Mouse (Mus musculus) hindbrain, embryonic 12.5 days (tissue): ENCODE results near the gene Eif2ak2. TPM values are rescaled to one million over a fixed set of nuclear protein-coding genes. Genes with fewer than 3 reads are reported as not detected.

Experiments used
- ATAC-seq: fragments of 200-750 bp; cut with Nextera tagmentation; 2 replicates; pipeline ENCODE4 v1.8.0; 2017; ENCODE audit warnings: moderate TSS enrichment; ENCODE audit not compliant: low FRiP score
- H3K27ac ChIP-seq: fragments of 300-500 bp; sonication (generic); 2 replicates; pipeline ENCODE4 v1.5.1; 2016; ENCODE audit warnings: mild to moderate bottlenecking
- H3K27me3 ChIP-seq: fragments of 300-500 bp; sonication (generic); 2 replicates; pipeline ENCODE4 v1.6.1; 2016; ENCODE audit warnings: mild to moderate bottlenecking
- H3K36me3 ChIP-seq: fragments of 300-500 bp; sonication (generic); 2 replicates; pipeline ENCODE4 v1.6.1; 2016; ENCODE audit warnings: mild to moderate bottlenecking
- H3K4me1 ChIP-seq: fragments of 300-500 bp; sonication (generic); 2 replicates; pipeline ENCODE4 v1.6.1; 2016
- H3K4me2 ChIP-seq: fragments of 300-500 bp; sonication (generic); replicated peaks from 2 replicates; pipeline ENCODE4 v1.6.1; 2016; ENCODE audit warnings: mild to moderate bottlenecking
- H3K4me3 ChIP-seq: fragments of 300-500 bp; sonication (generic); 2 replicates; pipeline ENCODE4 v1.5.1; 2016; ENCODE audit warnings: mild to moderate bottlenecking
- H3K9ac ChIP-seq: fragments of 300-500 bp; sonication (generic); 2 replicates; pipeline ENCODE4 v1.6.1; 2016; ENCODE audit warnings: mild to moderate bottlenecking, moderate library complexity
- H3K9me3 ChIP-seq: fragments of 300-500 bp; sonication (generic); replicated peaks from 2 replicates; pipeline ENCODE4 v1.6.1; 2016; ENCODE audit warnings: mild to moderate bottlenecking
- WGBS: fragments of 180-500 bp; shearing (Covaris S2); methylation state at CpG from one replicate; pipeline ENCODE4 v1.1.7; 2016; 5-methylcytosine and 5-hydroxymethylcytosine counted together
- polyA plus RNA-seq: library from polyadenylated mRNA; unstranded; fragments of >200 nt; fragmentation: Nextera tagmentation; extraction: Ambion mirVana; gene quantifications from 2 replicates; pipeline ENCODE4 v1.2.1, GENCODE M21; 2016

Eif2ak2 gene
- polyA plus RNA-seq, 1 experiment from 2014 or later = 7.7 TPM

DNA sequence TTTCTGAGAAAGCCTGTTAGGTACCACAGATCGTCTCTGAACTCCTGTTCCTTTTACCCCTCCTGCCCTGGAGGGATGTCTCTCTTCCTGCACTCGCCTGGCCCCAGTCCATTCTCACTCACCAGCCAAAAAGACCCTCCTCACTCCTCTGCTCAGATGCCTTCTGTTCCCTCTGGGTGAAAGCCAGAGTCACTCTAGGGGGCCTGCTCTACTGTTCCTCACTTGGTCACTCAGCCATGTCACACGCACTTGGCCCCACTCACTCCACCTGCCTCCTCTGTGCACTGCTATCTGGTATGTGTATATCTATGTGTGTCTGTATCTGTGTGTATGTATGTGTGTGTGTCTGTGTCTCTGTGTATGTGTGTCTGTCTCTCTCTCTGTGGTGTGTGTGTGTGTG lies 6.8 kb upstream of the Eif2ak2 start:
- Histone ChIP-seq H3K9ac (0 out of 2 replicates have a peak overlapping the region, but pooled peaks have one; percentile 1), H3K36me3 (no peaks in the 10 kb centered on the region), H3K4me3 (no peak overlapping the region), H3K9me3 (no peaks in the 10 kb centered on the region), H3K27me3 (no peaks in the 10 kb centered on the region), H3K27ac (no peak overlapping the region), H3K4me2 (no peak overlapping the region), H3K4me1 (no peaks in the 10 kb centered on the region)
- no peak for ATAC-seq
- WGBS = 70% methylated on average over 3 of the region's 3 CpGs

DNA sequence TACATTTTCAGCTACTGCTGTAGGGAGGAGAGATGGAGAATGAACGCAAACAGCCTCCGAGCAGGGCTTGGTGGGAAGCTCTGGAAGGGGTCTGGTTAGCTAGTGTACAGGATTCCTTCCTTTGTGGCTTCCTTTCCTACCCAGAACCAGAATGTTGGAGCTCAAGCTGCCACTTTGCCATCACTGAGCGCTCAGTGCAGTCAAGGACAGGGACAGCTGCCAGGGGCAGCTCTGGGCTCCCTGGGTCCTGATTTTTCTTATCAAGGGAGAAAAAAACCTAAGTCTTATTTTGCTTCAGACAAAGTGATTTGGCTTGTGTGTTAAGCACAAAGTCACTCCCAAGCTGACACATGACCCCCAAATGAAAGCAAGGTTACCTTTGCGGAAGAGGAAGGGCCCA lies 6.2 kb upstream of the Eif2ak2 start:
- H3K4me1 ChIP-seq = no peaks in the 10 kb centered on the region
- no peak for ATAC-seq
- 87% methylated on average over 4 of the region's 4 CpGs for WGBS

DNA sequence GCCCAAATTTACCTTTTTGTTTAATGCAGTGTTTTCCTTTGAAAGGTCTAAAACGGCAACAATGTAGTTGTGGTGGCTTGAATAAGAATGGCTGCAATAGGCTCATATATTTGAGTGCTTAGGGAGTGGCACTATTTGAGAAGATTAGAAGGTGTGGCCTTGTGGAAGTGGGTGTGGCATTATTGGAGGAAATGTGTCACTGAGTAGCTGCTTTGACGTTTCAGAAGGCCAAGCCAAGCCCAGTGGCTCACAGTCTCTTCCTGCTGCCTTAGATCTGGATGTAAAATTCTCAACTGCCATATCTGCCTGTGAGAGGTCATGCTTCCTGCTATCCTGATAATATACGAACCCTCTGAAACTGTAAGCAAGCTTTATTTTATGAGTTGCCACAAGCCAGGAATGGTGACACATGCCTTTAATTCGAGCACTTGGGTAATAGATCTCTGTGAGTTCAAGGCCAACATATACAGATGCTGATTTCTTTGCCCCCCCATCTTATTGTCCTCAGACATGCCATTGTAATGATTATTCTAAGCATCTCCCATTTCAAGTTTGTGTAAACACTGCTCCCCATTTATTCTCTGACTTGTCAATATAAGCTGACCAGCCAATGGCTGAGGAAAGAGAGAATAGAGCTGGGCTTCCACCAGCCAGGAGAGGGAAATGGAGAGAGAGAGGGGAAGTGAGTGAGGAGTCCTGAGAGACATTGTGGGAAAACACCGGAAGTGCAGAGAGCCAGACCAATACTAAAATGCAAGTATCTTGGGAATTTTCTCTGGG lies 3.1 kb upstream of the Eif2ak2 start:
- H3K9me3 ChIP-seq = no peaks in the 10 kb centered on the region
- ATAC-seq = no peak
- WGBS = 90% methylated on average over 5 of the region's 5 CpGs

More for the DNA sequence above, 6.2 kb upstream of the Eif2ak2 start:
- H3K27me3 ChIP-seq = no peaks in the 10 kb centered on the region
- H3K36me3 ChIP-seq = no peaks in the 10 kb centered on the region
- H3K27ac ChIP-seq = no peak overlapping the region
- H3K4me3 ChIP-seq = no peak overlapping the region
- no peak overlapping the region for H3K4me2 ChIP-seq
- H3K9ac ChIP-seq = no peak overlapping the region
- no peaks in the 10 kb centered on the region for H3K9me3 ChIP-seq

DNA sequence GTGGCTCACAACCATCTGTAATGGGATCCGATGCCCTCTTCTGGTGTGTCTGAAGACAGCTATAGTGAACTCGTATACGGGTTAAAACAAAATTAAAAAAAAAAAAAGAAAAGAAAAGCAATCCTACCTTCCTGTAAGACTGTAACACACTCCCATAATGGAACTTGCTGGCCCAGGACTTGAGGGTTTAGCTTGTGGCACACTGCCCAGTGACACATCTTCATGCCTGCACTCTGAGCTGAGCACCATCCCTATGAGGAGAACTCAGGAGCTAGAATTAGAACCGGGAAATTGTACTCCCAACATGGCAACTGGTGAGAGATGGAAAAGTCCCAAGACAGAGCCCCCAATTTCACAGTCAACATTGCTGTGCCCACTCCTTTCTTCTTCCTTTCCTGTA lies 918 bp upstream of the Eif2ak2 start:
- WGBS = 95% methylated on average over 4 of the region's 4 CpGs
- Histone ChIP-seq H3K27ac (no peak overlapping the region), H3K4me3 (no peak overlapping the region), H3K27me3 (no peaks in the 10 kb centered on the region), H3K9me3 (no peaks in the 10 kb centered on the region), H3K9ac (no peak overlapping the region), H3K4me2 (no peak overlapping the region), H3K4me1 (peaks cover 15% of the 10 kb centered on the region), H3K36me3 (no peaks in the 10 kb centered on the region)
- ATAC-seq = no peak

More for the DNA sequence above, 3.1 kb upstream of the Eif2ak2 start:
- Histone ChIP-seq H3K27ac (no peak overlapping the region), H3K4me1 (peaks cover 15% of the 10 kb centered on the region), H3K27me3 (no peaks in the 10 kb centered on the region), H3K4me2 (no peak overlapping the region), H3K9ac (no peak overlapping the region), H3K36me3 (no peaks in the 10 kb centered on the region), H3K4me3 (no peak overlapping the region)

DNA sequence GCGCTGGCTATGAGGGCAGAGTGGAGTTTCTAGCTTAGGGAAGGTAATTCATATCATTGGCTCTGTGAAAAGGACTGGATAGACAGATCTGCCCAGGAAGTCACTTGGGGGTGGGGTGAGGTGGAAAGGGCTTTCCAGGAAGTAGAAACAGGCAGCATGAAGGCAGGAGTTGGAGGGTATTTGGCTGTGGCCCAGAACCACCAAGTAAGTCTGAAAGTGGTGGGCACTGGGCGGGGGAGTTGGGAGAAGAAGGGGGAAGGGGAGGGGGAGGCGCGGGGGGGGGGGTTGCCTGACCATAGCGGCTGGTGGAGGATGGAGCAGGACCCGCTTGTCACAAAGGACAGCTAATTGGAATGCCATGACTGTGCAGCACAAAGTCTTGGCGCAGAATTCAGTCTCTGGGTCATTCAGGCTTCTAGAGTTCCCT lies 482 bp downstream of the Eif2ak2 start:
- ATAC-seq = peak; percentile 86
- Histone ChIP-seq H3K27me3 (no peaks in the 10 kb centered on the region), H3K9me3 (no peaks in the 10 kb centered on the region), H3K4me2 (peak overlapping the region; percentile 81), H3K9ac (peak overlapping the region; percentile 60), H3K36me3 (no peaks in the 10 kb centered on the region), H3K4me3 (peak overlapping the region; percentile 48), H3K4me1 (peaks cover 15% of the 10 kb centered on the region), H3K27ac (0 out of 2 replicates have a peak overlapping the region, but pooled peaks have one; percentile 30)
- 13% methylated on average over 4 of the region's 7 CpGs for WGBS

DNA sequence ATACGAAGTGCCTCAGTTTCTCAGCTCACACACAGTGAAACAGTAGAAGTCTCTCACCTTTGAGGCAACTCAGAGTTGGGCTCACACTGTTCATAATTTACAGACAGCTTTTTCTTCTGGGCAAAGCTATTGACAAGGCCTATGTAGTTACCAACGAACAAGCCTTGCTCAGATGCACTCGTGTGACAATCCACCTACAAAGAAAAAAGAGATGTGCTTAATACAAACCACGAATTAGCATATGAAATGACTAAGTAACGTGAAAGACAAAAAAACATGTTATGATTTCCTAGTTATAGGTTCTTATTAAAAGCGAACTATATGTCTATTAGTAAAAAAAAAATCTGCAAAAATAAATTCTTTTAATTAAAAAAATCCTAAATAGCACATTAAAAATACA lies 8.5 kb downstream of the Eif2ak2 start:
- no peaks in the 10 kb centered on the region for H3K27me3 ChIP-seq
- H3K27ac ChIP-seq = no peak overlapping the region
- no peak overlapping the region for H3K4me2 ChIP-seq
- ATAC-seq = no peak
- H3K9ac ChIP-seq = no peak overlapping the region
- H3K4me3 ChIP-seq = no peak overlapping the region
- no peaks in the 10 kb centered on the region for H3K4me1 ChIP-seq
- 0 out of 2 replicates have a peak, but pooled peaks cover 4% of the 10 kb centered on the region for H3K36me3 ChIP-seq
- no peaks in the 10 kb centered on the region for H3K9me3 ChIP-seq
- WGBS = 90% methylated on average over 6 of the region's 6 CpGs

DNA sequence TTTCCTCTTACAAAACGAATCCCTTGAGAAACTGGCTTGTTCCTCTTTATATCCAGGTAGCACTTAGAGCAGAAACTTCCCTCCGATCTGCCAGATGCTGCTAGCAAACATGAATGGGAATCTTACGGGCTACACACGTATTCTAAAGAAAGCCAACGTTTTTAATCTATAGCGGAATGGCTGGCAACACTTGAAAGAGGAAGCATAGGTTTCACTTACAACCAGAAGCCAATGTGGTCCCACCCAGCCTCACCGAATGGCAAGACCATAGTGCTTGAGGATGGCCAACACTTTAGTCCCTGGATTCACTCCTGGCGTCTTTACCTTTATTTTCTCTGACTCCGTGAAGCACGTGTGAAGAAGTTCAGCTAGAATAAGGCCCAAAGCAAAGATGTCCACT lies 26.1 kb downstream of the Eif2ak2 start:
- Histone ChIP-seq H3K4me3 (no peak overlapping the region), H3K27me3 (no peaks in the 10 kb centered on the region), H3K4me1 (no peaks in the 10 kb centered on the region), H3K36me3 (peaks cover 12% of the 10 kb centered on the region), H3K4me2 (no peak overlapping the region), H3K9me3 (no peaks in the 10 kb centered on the region), H3K9ac (no peak overlapping the region), H3K27ac (no peak overlapping the region)
- WGBS = 88% methylated on average over 10 of the region's 10 CpGs
- no peak for ATAC-seq

DNA sequence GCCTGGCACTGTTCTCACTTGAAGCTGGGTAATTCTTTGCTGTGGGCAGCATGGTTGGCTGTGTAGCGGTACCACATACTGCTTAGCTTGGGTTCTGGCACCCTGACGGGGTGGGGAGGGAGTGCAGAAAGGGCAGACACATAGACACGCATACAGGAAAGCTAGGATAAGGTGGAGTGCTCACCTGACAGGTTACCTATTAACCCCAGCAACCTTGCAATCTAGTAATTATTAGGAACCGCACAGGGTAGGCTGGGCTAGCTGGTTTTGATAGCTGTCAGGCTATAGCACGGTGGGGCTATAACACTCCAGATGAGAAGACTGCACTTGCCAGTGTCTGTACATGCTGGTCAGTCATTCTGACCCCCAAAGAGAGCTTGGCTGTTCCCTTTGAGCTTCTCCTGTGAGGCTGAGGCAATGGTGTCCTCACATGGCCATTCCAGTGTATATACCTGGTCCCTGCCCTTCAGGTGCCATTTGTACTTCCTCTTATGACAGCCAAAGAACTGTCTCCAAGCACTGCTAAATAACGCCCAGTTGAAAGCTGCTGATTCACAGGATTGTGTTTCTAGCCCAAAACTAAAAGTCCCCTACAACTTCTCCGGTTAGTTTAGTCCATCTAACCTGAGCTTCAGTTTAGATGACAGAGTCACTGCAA lies 40.0 kb downstream of the Eif2ak2 start:
- no peak overlapping the region for H3K4me3 ChIP-seq
- H3K4me1 ChIP-seq = no peaks in the 10 kb centered on the region
- H3K4me2 ChIP-seq = no peak overlapping the region
- H3K27ac ChIP-seq = no peak overlapping the region
- ATAC-seq = no peak
- no peak overlapping the region for H3K9ac ChIP-seq
- no peaks in the 10 kb centered on the region for H3K9me3 ChIP-seq
- H3K36me3 ChIP-seq = peaks cover 77% of the 10 kb centered on the region
- 93% methylated on average over 7 of the region's 7 CpGs for WGBS
- no peaks in the 10 kb centered on the region for H3K27me3 ChIP-seq

DNA sequence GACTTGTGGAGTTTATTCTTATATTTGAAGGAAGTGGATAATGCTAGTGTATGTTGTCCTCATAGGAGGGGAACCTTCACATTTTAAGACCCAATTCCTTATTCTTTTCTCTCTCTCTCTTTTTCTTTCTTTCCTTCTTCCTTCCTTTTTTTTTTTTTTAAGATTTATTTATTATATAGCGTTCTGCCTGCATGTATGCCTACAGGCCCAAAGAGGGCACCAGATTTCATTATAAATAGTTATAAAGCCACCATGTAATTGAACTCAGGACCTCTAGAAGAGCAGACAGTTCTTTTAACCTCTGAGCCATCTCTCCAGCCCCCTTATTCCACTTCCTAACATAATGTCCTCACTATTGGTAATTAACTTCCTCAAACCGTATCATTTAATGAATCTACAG lies 46.3 kb downstream of the Eif2ak2 start:
- Histone ChIP-seq H3K27me3 (no peaks in the 10 kb centered on the region), H3K27ac (peak overlapping the region; percentile 83), H3K4me2 (peak overlapping the region; percentile 87), H3K4me3 (peak overlapping the region; percentile 65), H3K9me3 (no peaks in the 10 kb centered on the region), H3K36me3 (peaks cover 23% of the 10 kb centered on the region), H3K4me1 (0 out of 2 replicates have a peak, but pooled peaks cover 5% of the 10 kb centered on the region), H3K9ac (peak overlapping the region; percentile 63)
- ATAC-seq = no peak
- WGBS = 41% methylated on average over 2 of the region's 2 CpGs

DNA sequence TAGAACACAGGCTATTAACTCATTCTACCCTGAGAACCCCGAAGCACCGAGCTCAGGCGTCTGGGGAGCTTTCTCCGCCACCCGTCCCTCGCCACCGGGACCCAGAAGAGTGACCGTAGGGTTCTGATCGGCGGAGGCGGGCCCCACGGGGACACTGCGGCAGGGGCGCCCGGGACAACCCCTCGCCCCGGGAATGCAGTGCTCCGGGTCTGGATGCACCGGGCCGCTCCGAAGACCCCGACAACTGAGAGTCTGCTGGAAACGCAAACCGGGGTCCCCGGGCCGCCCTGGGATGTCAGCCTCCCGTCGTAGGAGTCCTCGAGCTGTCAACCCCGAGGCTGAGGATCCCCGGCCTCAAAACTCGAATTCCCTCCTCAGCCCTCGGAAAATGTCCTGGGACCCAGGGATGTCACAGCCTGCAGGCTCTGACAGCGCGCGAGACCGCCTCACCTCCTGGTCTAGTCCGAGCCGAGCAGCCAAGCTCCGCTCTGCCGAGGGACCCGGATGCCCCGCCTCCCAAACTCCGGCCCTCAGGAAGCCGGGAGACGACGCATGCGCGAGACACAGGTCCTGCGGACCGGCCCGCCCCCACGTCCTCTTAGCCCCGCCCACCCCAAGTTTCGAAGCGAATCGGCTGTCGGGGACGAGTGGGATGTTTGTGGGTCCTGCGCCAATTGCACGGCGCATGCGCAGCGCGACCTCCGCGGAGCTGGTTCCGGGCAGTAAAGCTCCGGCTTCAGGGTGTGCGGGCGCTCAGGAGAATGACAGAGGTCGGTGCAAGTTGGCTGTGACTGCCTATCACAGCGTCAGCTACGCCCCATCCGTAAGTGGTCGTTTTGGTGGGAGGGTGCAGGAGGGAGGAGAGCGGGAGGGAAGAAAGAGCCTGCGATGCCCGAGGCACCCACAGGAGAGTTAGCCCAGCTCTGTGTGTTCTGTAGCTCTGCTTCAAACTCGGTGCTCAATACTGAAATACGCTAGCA lies 47.2 kb downstream of the Eif2ak2 start, which contains the start of the genes Heatr5b and Gpatch11:
Gene Heatr5b (minus strand): TSS at position 509 of the 980 bp plus-strand sequence.
Gene Gpatch11 (plus strand): TSS at position 712 of the 980 bp plus-strand sequence.
- Histone ChIP-seq H3K9ac (peak within 1 kb of the TSS; percentile 79), H3K4me3 (peak within 1 kb of the TSS; percentile 65), H3K27me3 (no peaks in the 10 kb centered on the region), H3K36me3 (peaks cover 25% of the 10 kb centered on the region), H3K27ac (peak within 1 kb of the TSS; percentile 86), H3K4me2 (peak within 1 kb of the TSS; percentile 87), H3K9me3 (no peaks in the 10 kb centered on the region), H3K4me1 (0 out of 2 replicates have a peak, but pooled peaks cover 5% of the 10 kb centered on the region)
- WGBS = under 1% methylated on average over 81 of the region's 81 CpGs
- ATAC-seq = peak; percentile 99

DNA sequence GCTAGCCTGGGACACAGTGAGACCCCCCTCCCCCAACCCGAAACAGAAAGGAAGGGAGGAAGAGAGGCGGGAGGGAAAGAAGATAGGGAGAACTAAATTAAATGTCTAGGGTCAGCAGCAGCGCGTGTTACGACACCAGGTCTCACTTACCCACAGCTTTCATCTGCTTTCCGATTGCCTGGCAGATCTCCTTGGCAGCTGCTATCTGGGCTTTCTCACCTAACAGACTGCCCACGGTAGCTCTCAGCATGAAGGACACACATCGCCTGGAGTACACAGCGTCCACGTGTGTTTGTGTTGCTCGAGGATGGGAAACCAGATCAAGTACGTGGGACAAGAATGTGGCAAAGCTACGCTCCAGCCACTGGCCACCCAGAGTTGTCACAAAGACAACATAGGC lies 58.0 kb downstream of the Eif2ak2 start:
- Histone ChIP-seq H3K4me3 (no peak overlapping the region), H3K36me3 (peaks cover 72% of the 10 kb centered on the region), H3K9ac (no peak overlapping the region), H3K27ac (no peak overlapping the region), H3K9me3 (no peaks in the 10 kb centered on the region), H3K27me3 (no peaks in the 10 kb centered on the region), H3K4me2 (no peak overlapping the region), H3K4me1 (no peaks in the 10 kb centered on the region)
- ATAC-seq = no peak
- 90% methylated on average over 13 of the region's 13 CpGs for WGBS

DNA sequence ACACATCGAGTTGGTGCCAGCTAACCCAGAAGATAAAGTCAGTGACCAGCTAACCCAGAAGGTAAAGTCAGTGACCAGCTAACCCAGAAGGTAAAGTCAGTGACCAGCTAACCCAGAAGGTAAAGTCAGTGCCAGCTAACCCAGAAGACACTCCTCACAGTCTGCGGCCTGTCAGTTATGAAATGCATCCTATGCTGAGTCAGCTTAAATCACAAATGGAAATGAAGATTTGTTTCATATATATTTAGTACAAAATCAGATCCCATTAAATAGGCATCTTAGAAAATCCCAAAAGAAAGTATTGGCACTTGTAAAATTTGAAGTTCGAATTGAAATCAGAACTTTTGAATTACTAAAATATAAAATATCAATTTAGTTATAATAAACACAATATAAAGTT lies 72.8 kb downstream of the Eif2ak2 start:
- 92% methylated on average over 3 of the region's 3 CpGs for WGBS
- no peak for ATAC-seq
- H3K4me3 ChIP-seq = no peak overlapping the region
- no peak overlapping the region for H3K27ac ChIP-seq
- no peaks in the 10 kb centered on the region for H3K9me3 ChIP-seq
- no peaks in the 10 kb centered on the region for H3K4me1 ChIP-seq
- peaks cover 43% of the 10 kb centered on the region for H3K36me3 ChIP-seq
- no peak overlapping the region for H3K4me2 ChIP-seq
- no peaks in the 10 kb centered on the region for H3K27me3 ChIP-seq
- H3K9ac ChIP-seq = no peak overlapping the region
